Mouse (Mus musculus) mouse embryonic stem cell (cell line): ENCODE data around the gene Pdzph1.

ENCODE experiments used
- in situ Hi-C, 2 experiments: fragments of 300-500 bp; cut with MboI; formaldehyde crosslinking; loops; 1 replicate in 1 of 2; 3 replicates in 1 of 2; pipeline ENCODE4 v1.14.3; 2019 to 2020; ENCODE audit warnings: low sequenced_read_pairs in 2 of 2, low pct_unique_long_range_greater_than_20kb in 1 of 2, mixed read lengths in 1 of 2; ENCODE audit not compliant: unreplicated experiment in 1 of 2

The Pdzph1 gene

DNA sequence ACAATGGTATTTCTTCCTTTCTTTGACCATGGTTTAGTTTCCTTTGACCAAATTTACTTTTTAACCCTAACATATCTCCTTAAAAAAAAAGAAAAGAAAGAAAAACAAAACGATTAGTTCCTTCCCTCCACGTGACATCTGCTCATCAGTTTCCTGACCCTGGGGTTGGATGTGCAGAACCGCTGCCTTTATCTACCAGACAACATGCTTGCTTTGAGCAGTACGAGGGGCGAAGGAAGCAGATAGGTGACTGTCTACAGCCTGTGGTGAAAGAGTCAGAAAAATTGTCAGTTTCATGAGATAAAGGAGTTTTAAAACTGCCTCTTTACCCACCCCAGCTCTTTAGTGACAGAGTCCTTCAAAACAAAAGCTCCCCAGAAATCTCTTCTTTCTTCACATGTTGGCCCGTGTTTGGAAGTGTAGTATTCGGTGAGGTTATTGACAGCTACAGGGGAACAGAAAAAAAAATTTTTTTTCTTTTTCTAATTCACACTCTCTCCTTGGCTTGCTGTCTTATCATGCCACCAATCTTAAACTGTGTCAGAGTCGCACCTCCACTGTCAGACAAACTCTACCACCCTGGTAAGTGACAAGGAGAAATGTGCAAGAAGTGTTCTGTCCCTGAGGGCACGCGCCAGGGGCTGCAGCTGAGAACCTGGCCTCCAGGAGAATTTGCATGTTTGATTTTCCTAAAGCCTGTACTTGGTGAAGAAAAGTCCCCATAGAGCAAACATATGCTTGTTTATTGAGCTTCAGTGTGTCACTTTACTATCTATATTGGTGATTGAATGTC lies 66.2 kb downstream of the Pdzph1 start:
- in situ Hi-C loops: no loop called here

DNA sequence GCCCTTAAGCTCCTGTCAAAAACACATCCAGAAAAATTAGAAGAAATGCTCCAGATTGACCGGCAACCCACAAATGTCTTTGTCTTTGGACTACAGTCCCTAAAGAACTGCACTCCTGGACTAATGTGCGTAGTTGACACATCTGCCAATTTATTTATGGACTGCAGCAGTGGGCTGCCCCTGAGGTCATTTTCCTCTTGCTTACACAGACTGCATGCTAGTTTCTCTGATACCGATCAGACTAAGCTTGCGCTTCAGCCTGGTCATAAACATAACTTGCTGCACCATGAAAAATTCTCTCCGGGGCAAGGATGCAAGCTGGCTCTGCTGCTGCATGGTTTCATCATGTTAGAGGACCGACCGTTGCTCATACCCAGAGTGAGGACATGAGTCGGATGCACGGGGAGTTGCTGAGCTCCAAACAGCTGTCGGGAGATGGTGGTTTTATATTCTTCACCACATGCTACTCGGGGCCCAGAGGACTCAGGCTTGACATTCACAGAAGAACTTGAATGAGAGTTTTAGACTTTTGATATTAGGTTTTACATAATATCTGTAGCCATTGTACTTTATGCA lies 67.2 kb downstream of the Pdzph1 start:
- in situ Hi-C loops: no loop called here

DNA sequence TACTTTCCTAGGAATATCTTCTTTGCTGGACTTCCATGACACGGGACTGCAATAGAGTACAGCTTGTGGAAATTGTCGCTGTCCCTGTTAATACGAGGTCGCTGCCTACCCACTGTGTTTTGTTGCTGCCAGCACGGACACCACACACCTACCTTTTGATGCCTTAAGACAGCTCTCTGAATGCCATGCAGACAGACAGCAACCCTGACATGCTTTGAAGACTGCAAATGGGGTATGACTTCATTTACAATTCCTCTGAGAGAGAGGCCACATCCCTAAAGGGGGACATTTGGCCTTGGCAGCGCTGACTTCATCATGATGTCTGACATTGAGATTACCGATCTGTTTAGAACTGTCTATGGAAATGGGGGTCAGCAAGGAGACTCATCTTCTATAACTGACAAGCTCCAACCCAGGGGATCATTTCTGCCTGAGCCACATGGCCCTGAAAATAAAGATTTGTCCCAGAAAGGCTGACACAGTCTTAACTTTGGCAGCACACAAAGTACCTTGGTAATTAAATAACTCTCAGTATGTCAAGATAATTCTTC lies 67.8 kb downstream of the Pdzph1 start:
- in situ Hi-C loops: no loop called here

DNA sequence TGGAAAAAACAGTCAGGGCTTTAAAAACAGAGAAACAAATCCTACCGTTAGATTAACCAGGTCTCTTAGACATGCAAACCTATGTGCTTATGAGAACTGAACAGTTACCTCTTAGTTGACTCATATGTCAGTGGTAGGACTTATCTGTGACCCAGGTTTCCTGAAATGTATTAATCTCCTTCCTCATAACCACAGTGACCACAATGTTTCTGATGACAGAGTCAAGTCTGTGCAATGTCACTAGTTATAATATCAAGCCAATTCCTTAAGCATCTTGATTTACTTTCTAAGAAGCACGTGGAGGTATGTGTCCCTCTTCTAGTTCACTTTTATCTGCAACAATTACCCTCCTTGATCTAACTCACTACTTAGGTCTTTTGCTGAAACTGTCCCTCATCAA lies 68.4 kb downstream of the Pdzph1 start:
- in situ Hi-C loops: no loop called here

DNA sequence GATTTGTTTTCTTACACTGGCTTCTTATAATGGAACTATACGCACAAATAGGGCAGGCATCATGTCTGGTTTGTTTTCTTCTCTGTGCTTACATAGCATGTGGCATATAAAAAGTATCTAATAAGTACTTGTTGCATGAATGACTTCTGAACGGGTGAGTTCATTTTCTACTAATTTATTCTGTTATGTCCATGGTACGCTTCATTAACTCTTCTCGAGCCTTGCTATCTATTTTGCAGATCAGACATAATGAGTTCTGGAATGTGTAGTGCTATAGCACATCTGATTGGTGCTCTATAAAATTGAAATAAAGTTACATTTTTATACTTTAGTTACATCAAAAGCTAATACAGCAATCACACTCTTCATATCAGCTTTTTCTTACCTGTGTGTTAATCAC lies 71.2 kb downstream of the Pdzph1 start:
- in situ Hi-C loops: no loop called here

DNA sequence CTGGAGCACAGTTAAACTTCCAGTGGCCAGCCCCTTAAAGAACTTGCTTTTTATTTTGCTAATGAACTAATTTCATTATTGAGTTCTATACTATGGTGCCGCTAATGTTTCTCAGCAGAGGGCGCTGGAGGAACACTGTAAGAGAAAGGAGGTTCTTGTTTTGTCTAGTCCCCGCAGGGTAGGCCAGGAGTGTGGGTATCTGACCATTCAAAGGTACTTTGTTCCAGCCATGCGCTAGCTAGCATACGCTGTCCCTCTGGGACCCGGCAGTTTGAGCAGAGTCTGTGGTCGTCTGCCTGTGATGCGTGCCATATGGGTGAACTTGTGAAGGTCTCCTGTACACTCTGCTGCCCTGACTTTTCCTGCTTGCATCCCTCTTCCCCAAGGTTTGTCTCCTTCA lies 72.1 kb downstream of the Pdzph1 start:
- in situ Hi-C loops: no loop called here

DNA sequence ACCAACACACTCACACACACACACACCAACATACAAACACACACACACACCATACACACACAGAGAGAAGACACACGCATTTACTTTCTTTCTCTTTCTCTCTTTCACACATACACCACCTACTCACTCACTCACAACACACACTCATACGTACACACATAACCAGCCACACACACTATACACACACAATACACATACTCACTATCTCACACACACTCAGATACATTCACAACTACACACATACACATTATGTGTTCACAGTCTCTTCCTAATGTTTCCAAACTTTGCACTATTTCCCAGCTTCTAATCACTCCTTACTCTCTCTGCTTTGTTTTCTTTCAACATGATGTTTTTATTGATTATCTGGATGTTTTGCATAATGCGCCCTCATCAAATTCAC lies 72.6 kb downstream of the Pdzph1 start:
- in situ Hi-C loops: no loop called here

DNA sequence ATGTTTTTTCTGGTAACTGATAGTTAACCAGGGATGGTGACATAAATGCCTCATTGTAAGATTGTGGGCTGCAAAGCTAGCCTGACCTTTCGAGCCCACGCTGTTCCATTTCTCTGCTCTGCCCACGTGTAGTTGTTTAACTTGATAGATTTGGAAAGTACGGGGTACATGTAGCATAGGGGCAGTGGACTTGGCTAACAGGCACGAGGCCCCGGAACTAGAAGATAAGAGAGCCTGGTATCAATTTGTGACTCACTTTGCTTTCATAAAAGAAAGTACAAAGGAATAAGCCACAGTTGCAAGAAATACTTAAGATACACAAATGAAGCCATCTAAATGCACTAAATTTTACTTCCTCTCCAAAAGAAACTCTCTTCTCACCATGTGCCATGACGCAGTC lies 79.6 kb downstream of the Pdzph1 start:
- in situ Hi-C loops: no loop called here

DNA sequence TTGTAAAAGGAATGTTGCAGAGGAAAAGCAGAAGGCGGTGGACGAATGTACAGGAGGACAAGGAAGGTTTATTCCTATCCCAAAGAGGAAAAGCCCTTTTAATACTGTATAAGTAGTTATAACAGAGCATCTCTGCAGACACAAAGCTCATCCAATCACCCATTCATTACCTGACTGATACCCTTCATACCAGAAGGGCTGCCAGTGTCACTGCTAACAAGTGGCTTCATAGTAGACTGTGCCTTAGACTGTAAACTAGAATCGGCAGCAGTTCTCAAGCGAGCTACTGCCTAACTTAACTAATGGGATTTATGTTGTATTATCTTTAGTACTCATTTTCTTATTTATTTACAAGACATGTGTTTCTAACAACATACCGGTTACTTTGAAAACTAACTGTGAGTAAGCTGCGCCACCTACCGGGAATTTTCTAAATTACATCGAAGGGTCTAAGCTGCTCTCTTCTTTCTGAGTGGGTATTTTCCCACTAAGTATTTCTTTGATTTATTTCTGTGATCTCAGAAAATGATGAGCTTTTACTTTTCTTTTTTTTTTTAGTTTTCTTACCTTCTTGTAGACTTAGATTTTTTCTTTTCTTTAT lies 82.0 kb downstream of the Pdzph1 start:
- in situ Hi-C loops: no loop called here

DNA sequence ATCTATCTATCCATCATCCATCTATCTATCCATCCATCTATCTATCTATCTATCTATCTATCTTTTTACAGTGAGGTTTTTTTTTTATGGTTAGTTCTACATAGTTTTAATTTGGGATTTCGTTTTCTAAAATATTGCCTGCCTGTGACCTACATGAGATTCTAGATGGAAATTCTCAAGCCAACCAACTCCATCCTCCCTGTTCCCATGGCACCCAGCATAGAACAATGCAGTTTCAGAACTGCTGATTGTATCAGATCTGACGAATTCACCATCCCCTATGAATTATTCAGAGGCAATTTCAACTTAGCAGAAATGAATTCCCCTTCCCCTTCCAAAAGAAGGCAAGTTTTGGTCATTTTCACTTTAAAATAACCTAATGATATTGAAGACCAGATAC lies 85.2 kb downstream of the Pdzph1 start:
- in situ Hi-C loops: no loop called here

DNA sequence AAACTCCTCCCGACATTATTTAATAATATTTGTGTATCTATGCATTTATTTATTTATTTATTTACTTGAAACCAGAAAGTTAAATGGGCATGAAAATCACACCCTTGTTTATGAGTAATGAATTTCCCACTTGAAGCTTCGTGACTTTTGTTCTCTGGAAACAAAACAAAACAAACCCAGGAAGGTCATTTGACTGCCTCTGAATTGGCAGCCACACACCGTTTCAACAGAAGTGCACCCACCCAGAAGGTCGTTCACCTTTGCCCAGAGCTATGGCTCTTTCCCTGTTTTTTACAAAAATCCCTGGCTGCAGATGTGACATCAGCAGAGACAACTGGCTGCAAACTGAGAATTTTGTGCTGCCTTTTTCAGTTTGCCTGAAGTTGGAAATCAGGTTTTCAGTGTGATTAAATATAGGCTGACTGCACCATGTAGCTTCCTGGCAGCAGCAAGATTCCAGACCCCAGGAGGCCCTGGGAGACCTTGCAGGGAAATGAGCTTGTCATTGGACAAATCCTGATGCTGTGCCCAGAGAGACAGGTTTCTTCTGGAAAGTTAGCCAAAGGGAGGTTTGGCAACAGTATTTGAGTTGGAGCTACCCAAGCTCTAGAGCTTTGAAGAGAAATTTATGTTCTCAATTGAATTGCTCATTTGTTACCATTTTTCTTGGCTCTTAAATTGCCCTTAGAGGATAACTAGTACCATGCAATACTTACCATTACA lies 99.5 kb downstream of the Pdzph1 start:
- in situ Hi-C loops: no loop called here

DNA sequence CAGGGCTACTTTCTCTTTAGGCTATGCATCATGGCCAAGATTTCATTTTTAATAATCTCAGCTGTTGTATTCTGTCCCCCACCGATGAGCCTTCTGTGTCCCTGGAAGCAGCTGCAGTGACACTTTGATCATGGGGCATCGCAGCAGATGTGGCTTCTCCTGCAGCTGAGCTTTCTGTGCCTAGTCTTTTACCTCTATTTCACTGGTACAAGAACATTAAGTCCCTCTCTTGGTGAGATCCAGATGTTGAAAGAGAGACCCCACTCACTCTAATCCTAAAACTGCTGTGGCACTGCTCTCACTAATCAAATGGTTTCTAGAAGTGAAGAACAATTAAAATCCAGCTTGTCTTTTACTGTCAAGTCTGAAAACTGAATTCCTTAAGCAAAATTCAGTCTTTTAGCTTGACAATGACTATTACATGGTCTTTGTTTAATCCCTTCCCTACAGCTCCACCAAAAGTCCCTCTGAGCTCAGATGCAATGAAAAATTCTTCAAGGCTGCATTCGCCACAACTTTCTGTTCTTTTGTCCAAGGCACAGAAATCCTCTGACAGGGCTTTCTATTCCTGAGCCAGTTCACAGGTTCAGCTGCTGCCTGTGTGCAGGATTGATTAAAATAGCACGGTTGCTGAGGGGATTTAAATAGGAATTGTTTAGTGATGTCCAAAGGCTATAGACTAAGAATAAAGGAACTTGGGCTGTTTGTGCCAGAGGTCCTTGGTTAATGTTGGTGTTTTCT lies 101.1 kb downstream of the Pdzph1 start:
- in situ Hi-C loops: no loop called here

DNA sequence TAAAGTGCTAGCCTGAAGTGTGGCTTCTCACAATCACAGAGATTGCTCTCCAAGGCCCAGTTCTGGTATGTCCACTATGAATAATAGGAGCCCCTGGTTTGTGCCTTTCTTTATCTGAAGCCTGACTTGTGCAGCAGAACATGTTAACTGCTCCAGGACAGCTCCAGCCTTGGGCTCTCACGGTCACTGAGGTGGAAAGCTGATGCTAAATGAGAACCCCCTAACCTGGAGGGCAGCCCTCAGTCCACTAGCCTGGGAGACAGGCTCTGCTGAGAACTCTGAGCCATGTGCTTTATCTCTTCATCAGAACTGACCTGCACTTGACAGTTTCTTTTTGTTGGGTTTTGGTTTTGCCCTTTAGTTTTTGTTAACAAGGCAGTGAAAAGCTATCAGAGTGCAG lies 106.8 kb downstream of the Pdzph1 start:
- in situ Hi-C loops: no loop called here

DNA sequence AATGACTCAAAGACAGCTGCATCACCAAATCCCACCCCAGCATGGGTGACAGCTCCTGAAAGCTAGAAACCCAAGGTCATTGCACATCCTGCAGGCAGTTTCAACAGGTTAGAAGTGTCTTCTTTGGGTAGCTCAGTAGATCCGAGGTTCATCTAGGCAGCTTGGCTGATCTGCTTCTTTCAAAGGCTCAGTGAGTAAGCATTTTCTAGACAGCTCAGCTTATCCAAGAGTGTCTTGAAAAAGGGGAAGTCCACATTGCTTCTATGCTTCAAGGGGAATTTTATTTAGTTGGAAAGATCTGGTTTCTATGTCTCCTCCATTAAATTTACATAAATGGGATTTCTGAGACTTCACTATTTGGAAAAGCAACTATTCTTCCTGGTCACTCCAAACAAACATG lies 117.8 kb downstream of the Pdzph1 start:
- in situ Hi-C loops: no loop called here

DNA sequence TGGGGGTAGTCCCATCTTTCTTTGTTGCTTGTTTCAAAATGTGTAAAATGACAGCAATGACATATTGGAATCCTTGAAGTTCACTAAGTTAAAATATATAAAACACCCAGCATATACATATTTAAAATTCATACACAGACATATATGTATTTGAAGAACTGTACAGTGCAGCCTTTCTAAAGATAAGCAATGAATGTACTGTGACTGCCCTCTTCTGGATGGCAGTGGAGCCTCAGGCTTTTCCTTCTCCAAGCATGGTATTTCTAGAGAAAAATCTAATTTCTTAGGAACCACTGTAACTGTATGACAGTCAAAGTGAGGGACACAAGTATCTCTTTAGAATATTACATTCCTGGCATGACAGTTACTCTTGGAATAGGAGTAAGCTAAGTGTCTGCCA lies 120.4 kb downstream of the Pdzph1 start:
- in situ Hi-C loops: no loop called here
